ENCODE assay signal across 27 mouse cellular contexts in genomic region chr11:97643380-97644055, GRCm38 (mm10). TPM values are rescaled to one million over a fixed set of nuclear protein-coding genes. Genes with fewer than 3 reads are reported as not detected.
"Had no signal": no experiment of that assay in that cellular context is flagged by ENCODE, and none has a peak within 500 bp of the region (broad histone marks: within the 10 kb centered on the region; RNA-seq: fewer than 3 reads in every experiment).

No protein-coding gene starts in this region.

- H3K27me3 ChIP-seq: embryonic facial prominence, embryonic 12.5 days; embryonic facial prominence, embryonic 13.5 days; embryonic facial prominence, embryonic 15.5 days; forebrain, embryonic 12.5 days; forebrain, embryonic 13.5 days; forebrain, embryonic 15.5 days had no signal

- H3K27ac ChIP-seq: embryonic facial prominence, embryonic 10.5 days; embryonic facial prominence, embryonic 12.5 days; embryonic facial prominence, embryonic 13.5 days; embryonic facial prominence, embryonic 15.5 days; forebrain, embryonic 10.5 days; forebrain, embryonic 12.5 days; forebrain, embryonic 13.5 days; forebrain, embryonic 15.5 days; gastrocnemius, adult 2 months; heart, adult 2 months had no signal

- H3K9me3 ChIP-seq: embryonic facial prominence, embryonic 12.5 days; embryonic facial prominence, embryonic 13.5 days; embryonic facial prominence, embryonic 15.5 days; forebrain, embryonic 10.5 days; forebrain, embryonic 13.5 days; forebrain, embryonic 15.5 days had no signal

- H3K36me3 ChIP-seq: embryonic facial prominence, embryonic 10.5 days; embryonic facial prominence, embryonic 12.5 days; embryonic facial prominence, embryonic 13.5 days; embryonic facial prominence, embryonic 15.5 days; forebrain, embryonic 10.5 days; forebrain, embryonic 12.5 days; forebrain, embryonic 15.5 days had no signal

- ATAC-seq: forebrain, embryonic 13.5 days; forebrain, embryonic 14.5 days; forebrain, embryonic 15.5 days; forebrain, embryonic 16.5 days; forebrain, postnatal 0 days had no signal

- H3K4me2 ChIP-seq: embryonic facial prominence, embryonic 12.5 days; embryonic facial prominence, embryonic 13.5 days; embryonic facial prominence, embryonic 15.5 days; forebrain, embryonic 12.5 days; forebrain, embryonic 13.5 days; forebrain, embryonic 15.5 days had no signal

- H3K4me3 ChIP-seq: embryonic facial prominence, embryonic 10.5 days; embryonic facial prominence, embryonic 12.5 days; embryonic facial prominence, embryonic 13.5 days; embryonic facial prominence, embryonic 15.5 days; erythroblast, embryonic 14.5 days; forebrain, embryonic 10.5 days; forebrain, embryonic 12.5 days; forebrain, embryonic 13.5 days; forebrain, embryonic 15.5 days; gastrocnemius, adult 2 months; heart, adult 2 months had no signal

- DNase-seq: cerebellum, adult 2 months; cerebellum, adult 8-10 months; cerebellum, adult 9-10 months; cerebellum, adult 9-11 months; cerebellum, postnatal 25 days; cerebellum, postnatal 36 days; embryo, embryonic 11 days; forebrain, postnatal 0 days; gastrocnemius, adult 2 months; gastrocnemius, postnatal 10 days; gastrocnemius, postnatal 14 days; gastrocnemius, postnatal 25 days; gastrocnemius, postnatal 36 days; heart, adult 11 months; heart, adult 18-20 months; heart, adult 2 months had no signal

- H3K9ac ChIP-seq: embryonic facial prominence, embryonic 12.5 days; embryonic facial prominence, embryonic 13.5 days; embryonic facial prominence, embryonic 15.5 days; forebrain, embryonic 12.5 days; forebrain, embryonic 13.5 days; forebrain, embryonic 15.5 days; forebrain, postnatal 0 days had no signal

- H3K4me1 ChIP-seq: embryonic facial prominence, embryonic 10.5 days; embryonic facial prominence, embryonic 12.5 days; embryonic facial prominence, embryonic 13.5 days; embryonic facial prominence, embryonic 15.5 days; forebrain, embryonic 10.5 days; forebrain, embryonic 12.5 days; forebrain, embryonic 13.5 days; forebrain, embryonic 15.5 days had no signal

RNA-seq across cellular contexts. Expression of gene Cisd3, which starts 42.1 kb away (rescaled TPM):
- polyA plus RNA-seq: erythroblast, embryonic 14.5 days had no signal
